Mouse (Mus musculus): ENCODE measurements around the gene Eef1akmt3. TPM values are rescaled to one million over a fixed set of nuclear protein-coding genes. Genes with fewer than 3 reads are reported as not detected.
"Not testable (repeated sequence)": the region's sequence is repeated elsewhere in the genome, so short reads cannot be mapped to it uniquely, and the experiment has no call there.

The Eef1akmt3 gene
- total RNA-seq (2015; ENCODE audit: low replicate concordance) (not detected in 2 replicates), total RNA-seq (2017; ENCODE audit: low replicate concordance) (not detected in 2 replicates)

GRCm38 (mm10) chr10:127041274-127041766 is at the start of gene Eef1akmt3, which contains the start of gene Mettl1:
Gene Eef1akmt3, minus strand, starts transcription at chr10:127041513.
Gene Mettl1, plus strand, starts transcription at chr10:127041414.
- ATAC-seq (replicated peaks; ENCODE audit: low FRiP score, poor library complexity, severe bottlenecking) = peak; percentile 36

GRCm38 (mm10) chr10:127090560-127091411 is 49.5 kb upstream of the Eef1akmt3 start:
- no peak for ATAC-seq (replicated peaks; ENCODE audit: low FRiP score, poor library complexity, severe bottlenecking)

- no peak for ATAC-seq (replicated peaks; ENCODE audit: low FRiP score, poor library complexity, severe bottlenecking)
Measured at GRCm38 (mm10) chr10:127085633-127086032, 44.3 kb upstream of the Eef1akmt3 start.

GRCm38 (mm10) chr10:127085052-127085451 is 43.7 kb upstream of the Eef1akmt3 start:
- ATAC-seq (replicated peaks; ENCODE audit: low FRiP score, poor library complexity, severe bottlenecking) = no peak

- ATAC-seq (replicated peaks; ENCODE audit: low FRiP score, poor library complexity, severe bottlenecking) = no peak
Measured at GRCm38 (mm10) chr10:127083915-127084306, 42.6 kb upstream of the Eef1akmt3 start.

- no peak for ATAC-seq (replicated peaks; ENCODE audit: low FRiP score, poor library complexity, severe bottlenecking)
Measured at GRCm38 (mm10) chr10:127083292-127083914, 42.1 kb upstream of the Eef1akmt3 start.

- ATAC-seq (replicated peaks; ENCODE audit: low FRiP score, poor library complexity, severe bottlenecking) = no peak
Measured at GRCm38 (mm10) chr10:127081996-127082620, 40.8 kb upstream of the Eef1akmt3 start.

DNA sequence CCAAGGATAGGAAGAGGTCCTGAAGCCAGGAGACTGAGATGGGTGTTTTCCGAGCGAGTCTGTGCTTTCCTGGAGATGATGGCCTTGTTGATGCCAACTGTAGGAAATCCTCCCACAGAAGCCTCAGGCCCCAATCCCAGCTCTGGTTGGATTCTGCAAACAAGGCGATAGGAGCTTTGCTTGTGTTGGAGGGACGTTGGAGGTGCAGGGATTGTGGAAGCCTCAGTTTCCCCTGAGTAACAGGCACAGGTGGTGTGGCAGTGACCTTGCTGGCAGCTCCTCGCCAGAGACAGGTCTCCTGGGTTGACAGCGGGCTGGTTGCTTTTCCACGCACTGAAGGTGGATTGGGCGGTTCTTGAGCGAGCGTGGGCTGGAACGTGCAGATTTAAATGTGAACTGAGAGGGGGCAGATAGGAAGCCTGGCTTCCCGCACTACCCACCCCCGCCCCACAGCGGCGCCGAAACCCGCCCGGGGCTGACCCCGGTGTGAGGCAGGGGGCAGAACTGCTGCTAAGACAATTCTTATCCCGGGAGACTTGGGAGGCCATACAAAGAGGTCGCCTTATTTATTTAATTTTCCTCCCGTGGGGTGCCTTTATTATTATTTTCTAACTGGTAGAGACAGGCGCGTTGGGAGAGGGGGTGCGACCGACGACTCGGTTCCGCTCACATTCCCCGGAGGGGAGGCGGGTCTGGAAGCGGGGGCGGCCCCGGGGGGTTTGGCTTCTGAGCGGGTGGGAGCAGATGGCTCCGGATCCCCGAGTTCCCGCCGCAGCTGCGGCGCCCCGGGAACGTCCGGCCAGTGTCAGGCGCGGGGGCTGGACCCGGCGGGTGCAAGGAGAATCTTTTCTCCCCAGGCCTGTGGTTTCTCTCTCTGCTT is 39.8 kb upstream of the Eef1akmt3 start:
- ATAC-seq (replicated peaks; ENCODE audit: low FRiP score, poor library complexity, severe bottlenecking) = no peak

- ATAC-seq (replicated peaks; ENCODE audit: low FRiP score, poor library complexity, severe bottlenecking) = no peak
Measured at GRCm38 (mm10) chr10:127079665-127080391, 38.5 kb upstream of the Eef1akmt3 start.

DNA sequence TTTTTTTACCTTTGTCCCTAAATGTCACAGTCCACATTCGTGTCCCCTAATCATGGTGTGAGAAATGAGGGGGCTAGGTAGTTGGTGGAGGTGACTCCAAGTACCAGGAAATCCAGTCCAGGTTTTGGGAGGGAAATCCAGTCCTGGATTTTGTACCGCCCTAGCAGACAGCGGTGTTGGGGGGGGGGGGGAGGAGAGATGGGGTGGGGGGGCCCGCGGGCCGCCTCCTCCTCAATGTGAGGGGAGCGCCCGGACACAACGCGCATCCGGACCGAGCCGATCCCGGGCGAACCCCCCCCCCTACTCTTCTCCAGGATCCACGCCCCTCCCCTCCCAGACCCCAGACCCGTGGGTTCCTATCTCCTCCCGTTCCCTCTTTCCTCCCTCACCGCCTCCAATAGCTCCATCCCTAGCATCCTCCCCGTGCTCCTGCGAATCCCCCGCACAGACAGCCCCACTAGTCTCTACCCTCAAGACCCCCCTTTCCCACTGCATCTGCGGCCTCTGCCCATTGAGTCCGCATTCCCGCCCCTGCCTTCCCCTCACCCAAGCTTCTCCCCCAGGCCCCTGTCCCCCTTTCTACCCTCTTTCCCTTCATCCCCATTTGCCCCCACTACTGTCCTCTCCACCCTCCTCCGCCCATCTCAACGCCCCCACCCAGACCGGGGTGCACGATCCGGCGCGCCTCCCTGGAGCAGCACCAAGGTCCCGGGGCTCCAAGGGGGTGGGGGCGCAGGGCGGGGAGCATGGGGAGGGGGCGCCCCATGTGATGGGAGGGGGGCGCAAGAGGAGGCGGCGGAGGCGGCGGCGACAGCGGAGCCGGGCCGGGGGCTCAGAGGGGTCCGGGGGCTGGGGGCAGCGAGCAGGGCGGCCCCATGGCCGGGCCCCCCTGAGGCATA is 37.6 kb upstream of the Eef1akmt3 start:
- ATAC-seq (replicated peaks; ENCODE audit: low FRiP score, poor library complexity, severe bottlenecking) = no peak

DNA sequence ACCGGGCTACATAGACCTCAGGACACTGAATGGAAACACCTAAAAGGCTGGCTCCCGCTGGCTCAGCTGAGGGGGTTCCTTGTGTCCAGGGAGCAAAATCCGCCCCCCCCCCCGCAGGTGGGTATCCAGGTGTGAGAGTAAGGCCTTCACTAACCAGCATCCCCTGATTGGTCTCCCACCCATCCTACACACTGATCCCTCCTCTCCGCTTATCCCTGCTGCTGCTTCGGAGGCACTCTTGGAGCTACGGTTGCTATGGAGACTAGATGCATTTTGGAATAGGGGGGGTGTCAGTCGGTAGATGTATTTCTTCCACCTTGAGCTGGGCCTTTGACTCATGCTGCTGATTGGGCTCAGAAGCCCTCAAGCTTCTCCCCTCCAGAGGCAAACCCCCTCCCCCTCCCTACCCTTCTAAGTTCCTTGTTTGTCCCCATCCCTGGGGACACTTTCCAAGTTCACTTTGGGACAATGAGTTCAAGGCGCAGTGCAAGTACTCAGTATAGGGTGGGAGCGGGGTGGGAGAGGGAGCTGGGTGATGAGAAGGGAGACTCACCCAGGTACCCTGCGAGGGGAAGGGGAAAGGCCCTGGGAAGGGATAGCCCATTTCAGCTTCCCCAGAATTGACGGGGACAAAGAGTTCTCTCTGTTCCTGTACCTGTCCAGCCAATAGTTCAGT is 36.8 kb upstream of the Eef1akmt3 start:
- ATAC-seq (replicated peaks; ENCODE audit: low FRiP score, poor library complexity, severe bottlenecking) = no peak

DNA sequence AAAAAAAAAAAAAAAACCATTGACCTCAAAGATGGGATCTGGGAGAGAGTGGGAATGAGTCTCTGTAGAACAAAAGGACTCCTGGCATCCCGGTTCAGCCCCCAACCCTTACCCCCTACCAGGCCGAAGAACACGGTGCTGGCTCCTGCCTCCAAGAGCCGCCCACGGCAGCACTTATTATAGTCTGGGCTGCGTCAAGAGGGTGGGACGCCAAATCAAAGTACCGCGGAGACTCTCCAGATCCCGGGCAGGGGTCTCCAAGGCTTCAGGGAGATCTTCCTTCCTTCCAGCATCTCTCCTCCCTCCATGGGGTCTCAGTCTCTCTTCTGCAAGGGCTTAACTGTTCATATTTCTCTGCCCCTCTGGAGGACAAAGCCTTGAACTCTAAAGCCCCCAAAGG is 36.2 kb upstream of the Eef1akmt3 start:
- no peak for ATAC-seq (replicated peaks; ENCODE audit: low FRiP score, poor library complexity, severe bottlenecking)

DNA sequence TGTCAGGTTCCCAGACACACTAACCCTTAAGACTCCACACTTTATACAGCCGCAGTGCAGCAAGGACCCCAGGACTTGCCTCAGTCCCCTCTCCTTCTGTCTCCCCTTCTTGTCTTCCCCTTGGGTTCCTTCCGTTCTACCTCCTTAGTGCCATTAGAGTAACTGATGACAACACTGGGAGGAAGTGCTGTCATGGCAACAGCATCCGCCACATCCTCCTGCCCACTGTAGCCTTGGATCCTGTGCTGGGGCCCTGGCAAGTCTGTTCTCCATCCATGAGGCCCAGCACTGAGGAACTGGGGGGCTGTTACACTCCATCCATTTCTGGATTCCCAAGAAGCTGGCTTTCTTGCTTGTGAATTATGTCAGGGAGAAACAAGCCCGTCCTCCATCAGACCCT is 34.8 kb upstream of the Eef1akmt3 start:
- ATAC-seq (replicated peaks; ENCODE audit: low FRiP score, poor library complexity, severe bottlenecking) = no peak

DNA sequence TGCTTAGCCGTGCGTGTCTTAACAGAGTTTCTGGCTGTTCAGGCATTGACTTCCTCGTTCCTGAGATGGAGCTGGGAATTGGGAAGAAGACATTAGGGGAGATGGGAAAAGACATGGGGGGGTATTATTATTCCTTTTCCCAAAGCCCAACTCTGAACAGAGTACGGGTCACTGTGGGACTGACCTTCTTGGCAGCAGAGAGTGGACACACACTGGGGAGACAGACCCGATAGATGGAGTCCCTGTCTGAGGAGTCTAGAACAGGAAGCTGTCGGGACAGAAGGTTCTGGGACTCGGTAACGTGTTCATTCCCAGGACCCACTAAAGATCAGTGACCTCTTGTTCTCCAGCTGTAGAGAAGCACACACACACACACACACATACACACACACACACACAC is 34.3 kb upstream of the Eef1akmt3 start:
- no peak for ATAC-seq (replicated peaks; ENCODE audit: low FRiP score, poor library complexity, severe bottlenecking)

GRCm38 (mm10) chr10:127075080-127075479 is 33.8 kb upstream of the Eef1akmt3 start, which contains the start of gene Agap2:
Gene Agap2, plus strand, starts transcription at chr10:127075284.
- no peak for ATAC-seq (replicated peaks; ENCODE audit: low FRiP score, poor library complexity, severe bottlenecking)

GRCm38 (mm10) chr10:127073981-127074380 is 32.7 kb upstream of the Eef1akmt3 start:
- ATAC-seq (replicated peaks; ENCODE audit: low FRiP score, poor library complexity, severe bottlenecking) = no peak

DNA sequence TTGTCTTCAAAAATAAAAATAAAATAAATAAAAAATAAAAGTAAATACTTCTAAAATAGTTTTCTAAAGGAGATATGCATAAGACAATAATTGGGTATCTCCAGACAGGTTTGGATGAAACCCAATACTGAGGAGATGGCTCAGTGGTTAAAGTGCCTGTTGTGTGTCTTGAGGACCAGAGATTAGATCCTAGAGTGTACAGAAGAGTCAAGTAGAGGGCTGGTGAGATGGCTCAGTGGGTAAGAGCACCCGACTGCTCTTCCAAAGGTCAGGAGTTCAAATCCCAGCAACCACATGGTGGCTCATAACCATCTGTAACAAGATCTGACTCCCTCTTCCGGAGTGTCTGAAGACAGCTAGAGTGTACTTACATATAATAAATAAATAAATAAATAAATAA is 31.7 kb upstream of the Eef1akmt3 start:
- not testable (repeated sequence) for ATAC-seq (replicated peaks; ENCODE audit: low FRiP score, poor library complexity, severe bottlenecking)

All from erythroblast, adult 5-6 weeks (primary cell).